Mouse (Mus musculus): ENCODE results near the gene Rftn1. TPM values are rescaled to one million over a fixed set of nuclear protein-coding genes. Genes with fewer than 3 reads are reported as not detected.
A peak's percentile ranks its signal among the peaks of the same experiment; 100 is the strongest.

Rftn1 gene
- total and polyA plus RNA-seq, 3 experiments: 52.5 to 80.6 (median 60.5) TPM

- TF ChIP-seq USF2 (conservative IDR thresholded peaks at IDR 0.05; ENCODE audit: low read depth, low read length): no peak
- TF ChIP-seq ZKSCAN1 (IDR thresholded peaks at IDR 0.05; ENCODE audit: borderline replicate concordance, low read depth, low read length): no peak
- TF ChIP-seq E2F4 (IDR thresholded peaks at IDR 0.05; ENCODE audit: insufficient replicate concordance, low read depth, low read length): no peak
- TF ChIP-seq GABPA (IDR thresholded peaks at IDR 0.05; ENCODE audit: insufficient replicate concordance, low read depth, low read length): no peak
- no peak for TF ChIP-seq ELF1 (IDR thresholded peaks at IDR 0.05; ENCODE audit: low read depth, low read length)
- no peak for TF ChIP-seq POLR2AphosphoS2 (IDR thresholded peaks at IDR 0.05; ENCODE audit: low read depth, low read length)
- no peak for TF ChIP-seq ZMIZ1 (IDR thresholded peaks at IDR 0.05; ENCODE audit: low read depth, low read length)
- TF ChIP-seq USF1 (IDR thresholded peaks at IDR 0.05; ENCODE audit: low read depth, low read length): no peak
- no peak for TF ChIP-seq KAT2A (IDR thresholded peaks at IDR 0.05; ENCODE audit: insufficient replicate concordance, low read length)
- TF ChIP-seq ETS1 (conservative IDR thresholded peaks at IDR 0.05; ENCODE audit: low read depth, low read length): no peak
- TF ChIP-seq CHD1 (IDR thresholded peaks at IDR 0.05; ENCODE audit: low read depth, low read length): 0 out of 2 replicates have a peak, but pooled peaks have one; percentile 16
- no peak for TF ChIP-seq RCOR1 (conservative IDR thresholded peaks at IDR 0.05; ENCODE audit: low read depth, low read length)
- TF ChIP-seq CTCF (conservative IDR thresholded peaks at IDR 0.05 in 1 of 2, IDR thresholded peaks at IDR 0.05 in 1 of 2; ENCODE audit: low read depth in 2 of 2, low read length in 2 of 2): peak; percentile 90 to 97
- peak; percentile 100 for TF ChIP-seq RAD21 (IDR thresholded peaks at IDR 0.05; ENCODE audit: low read depth, low read length)
- TF ChIP-seq ZC3H11A (IDR thresholded peaks at IDR 0.05; ENCODE audit: low read depth, low read length): peak; percentile 91
- TF ChIP-seq JUN (IDR thresholded peaks at IDR 0.05; ENCODE audit: insufficient read depth, low read depth, low read length): no peak
Measured at GRCm38 (mm10) chr17:50237436-50237709, 46.9 kb upstream of the Rftn1 start (continued).

- no peaks in the 10 kb centered on the region for H3K36me3 ChIP-seq (replicated peaks in 1 of 2; ENCODE audit: control insufficient read depth in 1 of 2, insufficient read depth in 1 of 2, low read length in 1 of 2)
- no peaks in the 10 kb centered on the region for H3K79me2 ChIP-seq (replicated peaks; ENCODE audit: control insufficient read depth, extremely low read depth, insufficient read depth, poor library complexity, severe bottlenecking)
- H3K4me2 ChIP-seq (ENCODE audit: insufficient read depth, low read depth, poor library complexity, severe bottlenecking): peak overlapping the region; percentile 34; the same call in 1 of the 2 replicates
- TF ChIP-seq MAX (IDR thresholded peaks at IDR 0.05; ENCODE audit: low read length) (no peak), MAFK (IDR thresholded peaks at IDR 0.05; ENCODE audit: insufficient replicate concordance, low read length) (peak; percentile 77), CHD1 (IDR thresholded peaks at IDR 0.05; ENCODE audit: low read depth, low read length) (peak; percentile 55; the same call in 1 of the 2 replicates)
- H3K4me1 ChIP-seq (ENCODE audit: control insufficient read depth in 1 of 2, insufficient read depth in 2 of 2): peaks cover 12 to 34% of the 10 kb centered on the region in 2 experiments
- peak overlapping the region; percentile 44 for H3K9ac ChIP-seq (ENCODE audit: insufficient read depth, low read depth)
- no peak overlapping the region for H3K4me3 ChIP-seq (replicated peaks in 1 of 3; ENCODE audit: low read depth in 2 of 3, low read length in 2 of 3, poor library complexity in 1 of 3)
- no peak for DNase-seq (ENCODE audit: extremely low read depth)
- H3K9me3 ChIP-seq (replicated peaks; ENCODE audit: low read length): no peaks in the 10 kb centered on the region
- in situ Hi-C loops (cut with MboI; ENCODE audit: low pct_ligation_motif_present, low pct_unique_long_range_greater_than_20kb, low sequenced_read_pairs) (no loop called here), dilution Hi-C loops (cut with MboI; ENCODE audit: extremely low pct_ligation_motif_present, extremely low pct_unique_long_range_greater_than_20kb, low sequenced_read_pairs) (no loop called here)
- no peaks in the 10 kb centered on the region for H3K27me3 ChIP-seq (replicated peaks)
- H3K27ac ChIP-seq (ENCODE audit: insufficient read depth, low read depth): peak overlapping the region; percentile 37; the same call in 1 of the 2 replicates
Measured at GRCm38 (mm10) chr17:50236702-50237435, 46.4 kb upstream of the Rftn1 start.
